Mouse (Mus musculus): ENCODE results near the gene BC051142.

DNA sequence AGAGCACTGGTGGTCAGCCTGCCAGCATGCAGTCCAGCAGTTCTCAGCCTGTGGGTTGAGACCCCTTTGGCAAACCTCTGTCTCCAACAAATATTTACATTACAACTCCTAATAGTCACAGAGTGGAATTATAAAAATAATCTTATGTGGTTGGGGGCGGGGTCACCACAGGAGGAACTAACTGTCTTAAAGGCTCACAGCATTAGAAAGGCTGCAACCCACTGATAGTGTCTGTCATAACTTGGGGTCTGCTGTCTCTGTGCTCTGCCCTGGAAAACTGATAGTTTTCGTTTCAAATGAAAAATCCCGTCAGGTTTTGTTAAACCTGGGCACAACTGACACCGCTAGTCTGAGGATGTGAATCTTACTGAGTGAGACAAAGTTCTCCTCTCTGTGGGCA is 59.0 kb downstream of the BC051142 start:
- TF ChIP-seq CTCF (IDR thresholded peaks at IDR 0.05; ENCODE audit: low read depth, low read length) (no peak), POLR2A (IDR thresholded peaks at IDR 0.05; ENCODE audit: extremely low read depth, insufficient read depth, low read length) (no peak)
